Mouse (Mus musculus): ENCODE measurements around the gene 2810408A11Rik.

Gene 2810408A11Rik

DNA sequence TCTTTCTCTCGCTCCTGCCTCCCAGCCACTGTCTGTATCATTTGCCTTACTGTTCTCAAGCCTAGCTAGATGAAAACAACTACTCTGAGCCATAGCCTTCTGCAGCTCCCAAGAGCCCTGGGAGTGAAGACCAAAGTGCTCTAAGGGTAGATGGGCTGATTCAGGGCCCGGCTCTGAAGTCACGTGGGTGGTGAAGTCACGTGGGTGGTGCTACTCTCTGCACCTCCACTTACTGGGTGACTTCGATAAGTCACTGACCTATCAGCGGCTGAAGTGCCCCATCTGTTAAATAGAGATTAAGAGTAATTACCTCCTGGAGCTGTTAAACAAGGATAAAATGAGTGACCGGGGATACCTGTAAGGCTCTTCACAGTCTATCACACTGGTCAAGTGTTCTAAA lies 46.8 kb downstream of the 2810408A11Rik start:
- in situ Hi-C loops (cut with MseI, MboI) = no loop called here

DNA sequence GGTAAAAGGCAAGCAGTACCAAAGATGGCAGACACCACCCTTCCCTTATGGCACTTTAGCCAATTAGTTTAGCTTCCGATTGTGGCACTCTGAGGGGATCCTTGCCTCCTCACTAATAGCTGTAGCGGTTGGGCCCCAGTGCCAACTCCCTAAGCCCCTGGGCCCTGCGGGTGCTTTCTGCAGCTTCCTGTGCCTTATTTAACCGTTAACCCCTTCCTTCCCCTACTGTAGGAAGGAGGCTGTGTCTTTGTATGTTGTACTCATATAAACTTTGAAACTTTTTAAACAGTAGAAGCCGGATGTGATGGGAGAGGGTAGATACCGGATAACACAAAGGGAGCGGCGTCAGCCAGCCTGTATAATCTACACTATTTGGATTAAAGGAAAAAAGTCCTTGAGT lies 50.0 kb downstream of the 2810408A11Rik start:
- in situ Hi-C loops (cut with MseI, MboI) = no loop called here

DNA sequence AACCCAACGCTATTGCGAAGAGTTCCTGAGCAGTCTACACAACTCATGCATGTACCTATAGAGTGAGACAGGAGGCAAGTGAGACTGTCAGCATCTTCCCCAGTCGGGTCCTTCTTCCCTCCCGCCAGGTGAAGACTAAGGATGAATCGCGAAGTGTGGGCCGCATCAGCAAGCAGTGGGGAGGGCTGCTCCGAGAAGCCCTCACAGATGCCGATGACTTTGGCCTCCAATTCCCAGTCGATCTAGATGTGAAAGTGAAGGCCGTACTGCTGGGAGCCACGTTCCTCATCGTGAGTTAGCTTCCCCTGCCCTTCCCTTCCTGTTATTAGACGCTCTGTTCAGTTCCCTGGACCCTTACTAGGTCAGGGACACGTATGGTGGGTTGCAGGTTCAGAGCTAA lies 50.9 kb downstream of the 2810408A11Rik start:
- in situ Hi-C loops (cut with MseI, MboI) = no loop called here

DNA sequence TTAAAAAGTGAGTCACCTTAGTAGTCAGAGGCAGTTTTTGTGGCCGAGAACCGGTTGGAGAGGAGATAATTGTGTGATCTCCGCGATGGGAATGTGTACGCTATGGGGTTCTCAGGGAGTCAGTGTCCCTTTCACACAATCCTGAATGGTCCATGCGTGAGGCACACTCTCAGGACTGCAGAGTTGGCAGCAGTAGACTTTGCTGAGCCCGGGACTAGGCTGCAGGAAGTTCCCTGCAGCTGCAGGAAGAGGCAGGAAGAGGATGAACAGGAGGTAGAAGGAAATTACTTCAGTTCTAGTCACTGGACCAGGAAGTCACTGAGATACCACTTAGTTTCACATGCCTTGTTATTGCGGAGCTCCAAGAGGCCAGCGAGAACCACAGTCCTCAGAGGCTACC lies 51.7 kb downstream of the 2810408A11Rik start:
- in situ Hi-C loops (cut with MseI, MboI) = no loop called here

DNA sequence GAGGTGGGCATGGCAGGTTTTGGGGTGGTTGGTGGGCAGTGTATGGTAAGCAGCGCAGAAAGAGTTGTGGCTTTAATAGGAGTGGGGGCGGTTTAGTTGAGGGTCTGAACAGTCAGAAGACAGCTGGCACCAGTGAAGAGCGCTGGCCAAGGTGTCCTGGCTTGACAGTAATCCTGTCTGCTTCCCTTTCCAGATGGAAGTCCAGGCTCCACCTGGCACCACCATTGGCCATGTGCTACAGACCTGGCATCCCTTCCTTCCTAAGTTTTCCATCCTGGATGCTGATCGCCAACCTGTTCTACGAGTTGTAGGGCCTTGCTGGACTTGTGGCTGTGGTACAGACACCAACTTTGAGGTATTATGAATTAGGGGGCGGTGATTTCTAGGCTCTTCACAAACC lies 52.8 kb downstream of the 2810408A11Rik start:
- in situ Hi-C loops (cut with MseI, MboI) = no loop called here
